Mouse (Mus musculus): Measurements from ENCODE around the gene Tap1. TPM values are rescaled to one million over a fixed set of nuclear protein-coding genes. Genes with fewer than 3 reads are reported as not detected.

Gene Tap1
- polyA plus RNA-seq, 1 experiment: 1.1 TPM

DNA sequence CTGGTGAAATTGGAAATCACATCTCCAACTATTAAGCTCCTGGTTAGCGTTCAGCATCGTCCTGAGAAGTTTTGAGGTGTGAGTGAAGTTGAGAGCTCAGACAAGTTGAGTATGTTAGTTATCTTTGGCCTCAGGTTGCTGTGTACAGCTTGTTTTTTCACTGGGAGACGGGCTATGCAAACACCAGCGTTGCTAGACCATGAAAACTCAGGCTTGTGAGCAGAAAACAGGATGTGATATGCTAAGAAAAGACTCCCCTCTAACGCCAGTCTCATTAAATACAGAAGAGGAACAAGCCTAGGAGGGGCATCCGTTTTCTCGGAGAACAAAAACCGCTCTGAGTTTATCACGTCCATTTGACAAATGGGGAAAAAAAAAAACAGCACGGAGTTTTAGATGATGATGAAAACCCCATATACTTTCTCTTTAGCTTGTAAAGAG is 52.3 kb downstream of the Tap1 start:
- TF ChIP-seq GATA1 (IDR thresholded peaks at IDR 0.05; ENCODE audit: low read length): no peak

DNA sequence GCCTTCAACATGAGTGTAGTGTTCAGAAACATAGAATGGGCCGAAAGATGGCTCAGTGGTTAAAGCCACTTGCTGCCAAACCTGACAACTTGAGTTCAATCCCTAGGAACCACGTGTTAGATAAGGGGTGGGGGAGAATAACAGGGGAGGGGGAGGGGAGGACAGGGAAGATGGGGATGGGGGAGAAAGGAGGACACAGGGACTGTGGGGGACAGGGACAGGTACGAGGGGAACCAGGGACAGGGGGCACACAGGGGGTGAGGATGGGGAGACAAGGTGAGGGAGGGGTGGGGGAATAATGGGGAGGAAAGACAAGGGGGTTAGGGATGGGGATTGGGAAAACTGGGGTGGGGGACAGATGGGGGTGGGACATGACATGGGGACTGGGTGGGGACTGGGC is 53.0 kb downstream of the Tap1 start:
- no peak for TF ChIP-seq GATA1 (IDR thresholded peaks at IDR 0.05; ENCODE audit: low read length)

- no peak for TF ChIP-seq GATA1 (IDR thresholded peaks at IDR 0.05; ENCODE audit: low read length)
Measured at GRCm38 (mm10) chr17:34240916-34241315, 53.6 kb downstream of the Tap1 start.

DNA sequence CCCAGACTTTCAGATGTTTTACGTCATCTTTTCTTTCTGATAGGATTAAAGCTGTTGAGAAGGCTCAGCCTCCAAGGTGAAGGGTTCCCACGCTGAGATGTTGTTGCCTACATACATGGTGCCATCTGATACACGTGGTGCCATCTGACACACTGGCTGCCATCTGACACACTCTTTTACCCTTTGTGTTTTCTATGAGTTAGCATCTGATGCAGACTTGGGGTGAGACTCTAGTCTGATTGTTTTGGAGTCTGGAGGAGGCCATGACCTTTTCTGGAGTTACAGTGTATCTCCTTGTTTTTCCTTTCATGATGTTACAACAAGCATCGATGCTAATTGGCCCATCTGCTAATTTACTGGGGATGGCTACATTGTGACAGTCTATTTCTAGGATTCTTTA is 57.3 kb downstream of the Tap1 start:
- TF ChIP-seq GATA1 (IDR thresholded peaks at IDR 0.05; ENCODE audit: low read length): no peak

Other genes starting within 250 kb of the Tap1 start
- 358 and 374 TPM in 2 replicates for gene Pfdn6, start 247.2 kb upstream of the Tap1 start, polyA plus RNA-seq (2012)
- 165 and 186 TPM in 2 replicates for gene Wdr46, start 246.9 kb upstream of the Tap1 start, polyA plus RNA-seq (2012)
- gene B3galt4, start 236.1 kb upstream of the Tap1 start, polyA plus RNA-seq (2012): 11.6 and 14.2 TPM in 2 replicates
- 64.7 and 68.2 TPM in 2 replicates for gene Vps52, start 231.7 kb upstream of the Tap1 start, polyA plus RNA-seq (2012)
- 364 and 1,526 TPM in 2 replicates for gene Rps18, start 231.6 kb upstream of the Tap1 start, polyA plus RNA-seq (2012)
- not detected in 2 replicates for gene H2-K1, start 187.2 kb upstream of the Tap1 start, polyA plus RNA-seq (2012)
- gene Ring1, start 162.9 kb upstream of the Tap1 start, polyA plus RNA-seq (2012): 56.3 and 62.8 TPM in 2 replicates
- 64.0 and 94.1 TPM in 2 replicates for gene H2-Ke6, start 159.5 kb upstream of the Tap1 start, polyA plus RNA-seq (2012)
- 98.4 and 100 TPM in 2 replicates for gene Slc39a7, start 155.9 kb upstream of the Tap1 start, polyA plus RNA-seq (2012)
- gene Rxrb, start 155.7 kb upstream of the Tap1 start, polyA plus RNA-seq (2012): 176 and 194 TPM in 2 replicates
- gene Col11a2, start 148.1 kb upstream of the Tap1 start, polyA plus RNA-seq (2012): 0.96 and 1.5 TPM in 2 replicates
- not detected in 2 replicates for gene H2-Oa, start 95.2 kb upstream of the Tap1 start, polyA plus RNA-seq (2012)
- gene H2-DMa, start 68.0 kb upstream of the Tap1 start, polyA plus RNA-seq (2012): 2.0 and 2.6 TPM in 2 replicates
- gene Brd2, start 64.9 kb upstream of the Tap1 start, polyA plus RNA-seq (2012): 215 and 310 TPM in 2 replicates
- gene H2-DMb2, start 44.2 kb upstream of the Tap1 start, polyA plus RNA-seq (2012): not detected in 2 replicates
- gene H2-DMb1, start 34.5 kb upstream of the Tap1 start, polyA plus RNA-seq (2012): 0.10 TPM in 1 of 2 replicates, not detected in the other
- gene Psmb9, start 211 bp downstream of the Tap1 start, polyA plus RNA-seq (2012): 0.27 and 0.33 TPM in 2 replicates
- not detected in 2 replicates for gene Psmb8, start 10.2 kb downstream of the Tap1 start, polyA plus RNA-seq (2012)
- gene Tap2, start 16.0 kb downstream of the Tap1 start, polyA plus RNA-seq (2012): 37.0 and 46.3 TPM in 2 replicates
- not detected in 2 replicates for gene H2-Ob, start 51.4 kb downstream of the Tap1 start, polyA plus RNA-seq (2012)
- not detected in 2 replicates for gene H2-Ab1, start 70.1 kb downstream of the Tap1 start, polyA plus RNA-seq (2012)
- gene H2-Aa, start 100.3 kb downstream of the Tap1 start, polyA plus RNA-seq (2012): not detected in 2 replicates
- gene H2-Eb1, start 118.3 kb downstream of the Tap1 start, polyA plus RNA-seq (2012): not detected in 2 replicates
- gene H2-Eb2, start 138.1 kb downstream of the Tap1 start, polyA plus RNA-seq (2012): not detected in 2 replicates
- gene Btnl2, start 167.3 kb downstream of the Tap1 start, polyA plus RNA-seq (2012): not detected in 2 replicates
- gene Btnl1, start 189.6 kb downstream of the Tap1 start, polyA plus RNA-seq (2012): not detected in 2 replicates
- not detected in 2 replicates for gene BC051142, start 211.3 kb downstream of the Tap1 start, polyA plus RNA-seq (2012)

Data from G1E-ER4 (cell line).